Mouse (Mus musculus) layer of hippocampus, adult 2 months (tissue): ENCODE measurements around the gene Tas2r131. TPM values are rescaled to one million over a fixed set of nuclear protein-coding genes. Genes with fewer than 3 reads are reported as not detected.
"Not testable (repeated sequence)": the region's sequence is repeated elsewhere in the genome, so short reads cannot be mapped to it uniquely, and the experiment has no call there.

ENCODE experiments used
- DNase-seq, 2 experiments: peaks; one replicate each; pipeline ENCODE4 v3.0.0; 2022; ENCODE audit warnings: low spot score in 2 of 2
- H3K27ac ChIP-seq: fragments of 200-600 bp; 2 replicates; pipeline ENCODE4 v1.8.1; 2022
- H3K4me3 ChIP-seq: fragments of 200-600 bp; 2 replicates; pipeline ENCODE4 v1.8.1; 2022; ENCODE audit warnings: mild to moderate bottlenecking
- CTCF ChIP-seq: fragments of 200-600 bp; conservative IDR thresholded peaks from 2 replicates; pipeline ENCODE4 v1.8.1; 2022; ENCODE audit warnings: antibody characterized with exemption, mild to moderate bottlenecking, moderate library complexity
- long read RNA-seq, 2 experiments: library from polyadenylated mRNA; stranded (forward); transcript quantifications; one replicate each; pipeline ENCODE4 v2.0.0; 2021; ENCODE audit warnings: borderline mapping rate in 2 of 2
- total RNA-seq, 2 experiments: library from RNA; stranded (reverse); gene quantifications; 2 replicates each; pipeline ENCODE4 v1.2.3; 2021

The Tas2r131 gene
- total RNA-seq = not detected
- long read RNA-seq, experiment 1 = 0 reads
- long read RNA-seq, experiment 2 = 0 reads

DNA sequence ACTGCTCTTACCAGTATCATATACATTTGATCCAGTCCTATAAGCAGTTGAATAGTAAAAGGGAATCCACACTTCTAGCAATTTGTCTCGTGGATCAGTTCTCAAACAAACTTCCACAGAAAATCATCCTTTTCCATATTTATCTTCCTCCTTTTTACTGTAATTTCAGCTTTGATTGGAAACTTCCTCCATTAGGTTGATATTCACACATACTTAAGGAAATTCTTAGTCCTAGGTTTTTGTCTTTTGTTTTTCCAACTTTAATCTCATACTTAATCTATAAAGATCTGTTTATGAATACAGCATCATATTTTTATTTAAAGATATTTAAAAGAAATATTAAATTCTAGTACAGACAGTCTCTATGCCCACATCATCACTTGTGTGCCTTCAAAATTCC lies at the start of gene Tas2r131:
Gene Tas2r131, minus strand, starts transcription at position 101 of the 400 bp plus-strand sequence.
- TF ChIP-seq CTCF = no peak
- H3K27ac ChIP-seq = no peak within 1 kb of the TSS

DNA sequence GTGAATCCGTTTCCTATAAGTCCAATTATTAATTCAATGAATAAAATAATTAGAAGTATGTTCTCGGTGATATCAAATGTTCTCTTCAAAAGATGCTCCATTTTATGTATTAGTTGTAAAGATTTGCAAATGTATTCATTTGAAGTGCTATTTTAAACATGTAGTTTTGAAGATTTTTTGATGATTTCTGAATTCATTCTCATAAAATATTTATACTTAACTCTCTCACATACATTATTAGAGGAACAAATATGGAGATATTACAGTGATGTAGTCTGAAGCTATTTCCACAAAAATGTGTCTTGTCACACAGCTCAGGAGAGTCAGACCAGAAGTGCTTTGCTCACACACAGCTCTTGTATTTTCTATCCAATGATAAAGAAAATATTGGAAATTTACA lies 23.1 kb upstream of the Tas2r131 start, which contains the start of gene Tas2r109:
Gene Tas2r109, minus strand, starts transcription at position 101 of the 400 bp plus-strand sequence.
- H3K27ac ChIP-seq = no peak within 1 kb of the TSS
- no peak for TF ChIP-seq CTCF
- H3K4me3 ChIP-seq = no peak within 1 kb of the TSS
- DNase-seq = no peak

More for the DNA sequence above, at the start of gene Tas2r131:
- no peak within 1 kb of the TSS for H3K4me3 ChIP-seq
- no peak for DNase-seq

DNA sequence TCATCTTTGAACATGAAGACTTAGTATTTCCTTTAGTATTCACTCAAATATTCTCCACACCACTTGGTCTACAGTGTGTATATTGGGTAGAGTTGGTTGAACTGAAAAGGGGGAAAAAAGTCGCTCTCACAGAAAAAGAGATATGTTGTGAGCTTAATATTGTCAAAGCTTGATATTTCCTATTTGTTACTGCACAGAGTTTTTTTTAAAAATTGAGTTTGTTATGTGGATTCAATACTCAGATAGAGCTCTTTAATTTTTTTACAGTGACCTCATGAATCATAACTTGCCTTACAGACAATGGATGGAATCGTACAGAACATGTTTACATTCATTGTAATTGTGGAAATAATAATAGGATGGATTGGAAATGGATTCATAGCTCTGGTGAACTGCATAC lies 6.9 kb downstream of the Tas2r131 start, which contains the start of gene Tas2r129:
Gene Tas2r129, plus strand, starts transcription at position 301 of the 400 bp plus-strand sequence.
- TF ChIP-seq CTCF = no peak
- no peak within 1 kb of the TSS for H3K27ac ChIP-seq
- H3K4me3 ChIP-seq = no peak within 1 kb of the TSS

DNA sequence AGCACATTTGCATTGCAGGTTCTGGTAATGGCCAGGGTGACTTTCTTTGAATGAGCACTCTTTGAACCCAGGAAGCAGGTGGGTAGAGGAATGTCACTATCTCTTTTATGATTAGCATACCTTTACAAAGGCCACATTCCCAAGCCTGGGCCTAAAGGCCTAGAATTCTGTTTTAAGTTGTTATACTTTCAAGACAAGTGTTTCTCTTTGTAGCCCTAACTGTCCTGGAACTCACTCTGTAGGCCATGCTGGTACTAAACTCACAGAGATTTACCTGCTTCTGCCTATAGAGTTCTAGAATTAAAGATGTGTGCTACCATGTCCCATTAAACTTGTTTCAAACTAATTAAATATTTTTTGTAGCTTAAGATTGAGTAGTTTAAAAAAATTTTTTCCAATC lies 16.3 kb downstream of the Tas2r131 start:
- not testable (repeated sequence) for H3K4me3 ChIP-seq, H3K27ac ChIP-seq, DNase-seq

More for the DNA sequence above, 6.9 kb downstream of the Tas2r131 start, which contains the start of gene Tas2r129:
- DNase-seq = no peak

DNA sequence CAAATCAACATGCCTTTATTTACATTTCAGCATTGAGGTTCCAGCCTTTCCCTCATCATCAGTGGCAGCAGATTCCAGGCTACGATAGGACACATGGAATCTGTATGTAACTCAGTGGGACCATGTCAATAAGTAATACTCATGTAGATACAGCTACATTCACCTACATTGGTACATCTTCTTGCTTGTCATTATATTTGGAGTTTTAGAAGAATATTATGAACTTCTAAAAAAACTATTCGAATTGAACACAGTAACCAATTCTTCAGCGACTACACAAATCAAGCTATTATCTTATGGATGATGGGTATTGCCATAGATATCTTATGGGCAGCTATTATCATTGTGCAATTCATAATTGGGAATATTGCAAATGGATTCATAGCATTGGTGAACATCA lies 48.4 kb downstream of the Tas2r131 start, which contains the start of gene Tas2r125:
Gene Tas2r125, plus strand, starts transcription at position 301 of the 400 bp plus-strand sequence.
- no peak within 1 kb of the TSS for H3K27ac ChIP-seq
- no peak for DNase-seq
- TF ChIP-seq CTCF = no peak

More for the DNA sequence above, 48.4 kb downstream of the Tas2r131 start, which contains the start of gene Tas2r125:
- no peak within 1 kb of the TSS for H3K4me3 ChIP-seq

Other genes starting within 250 kb of the Tas2r131 start
- not detected for gene Tas2r122, start 246.0 kb downstream of the Tas2r131 start, total RNA-seq
- not detected for gene Tas2r115, start 219.9 kb downstream of the Tas2r131 start, total RNA-seq
- gene Tas2r124, start 203.2 kb downstream of the Tas2r131 start, total RNA-seq = not detected
- gene Tas2r102, start 195.8 kb downstream of the Tas2r131 start, total RNA-seq = not detected
- gene Tas2r136, start 179.8 kb downstream of the Tas2r131 start, total RNA-seq = not detected
- gene Tas2r117, start 155.1 kb downstream of the Tas2r131 start, total RNA-seq = not detected
- not detected for gene Tas2r123, start 110.8 kb downstream of the Tas2r131 start, total RNA-seq
- gene Tas2r116, start 102.5 kb downstream of the Tas2r131 start, total RNA-seq = not detected
- gene Tas2r110, start 89.9 kb downstream of the Tas2r131 start, total RNA-seq = not detected
- gene Tas2r113, start 64.9 kb downstream of the Tas2r131 start, total RNA-seq = not detected
- not detected for gene Tas2r125, start 48.3 kb downstream of the Tas2r131 start, total RNA-seq
- not detected for gene Tas2r129, start 6.8 kb downstream of the Tas2r131 start, total RNA-seq
- gene Tas2r109, start 23.0 kb upstream of the Tas2r131 start, total RNA-seq = not detected
- not detected for gene Tas2r103, start 79.2 kb upstream of the Tas2r131 start, total RNA-seq
- not detected for gene Tas2r140, start 97.9 kb upstream of the Tas2r131 start, total RNA-seq
- gene Smim10l1, start 147.0 kb upstream of the Tas2r131 start, total RNA-seq = 10 to 100 TPM; 90.6 to 93.9 TPM